Mouse (Mus musculus) G1E (cell line): ENCODE data around the gene Apoa2. TPM values are rescaled to one million over a fixed set of nuclear protein-coding genes. Genes with fewer than 3 reads are reported as not detected.
A peak's percentile ranks its signal among the peaks of the same experiment; 100 is the strongest.

Experiments
- ATAC-seq: 2 replicates; pipeline ENCODE4 v1.8.0; 2016; ENCODE audit warnings: mild to moderate bottlenecking; ENCODE audit not compliant: insufficient number of reproducible peaks, poor library complexity, low FRiP score, severe bottlenecking; ENCODE audit errors: extremely low read depth
- DNase-seq: peaks from one replicate; pipeline ENCODE4 v3.0.0; 2012; ENCODE audit warnings: low spot score
- H3K27me3 ChIP-seq: 2 replicates; pipeline ENCODE4 v1.6.1; 2012; ENCODE audit warnings: mild to moderate bottlenecking, low read length, inconsistent platforms; ENCODE audit not compliant: insufficient read depth
- H3K36me3 ChIP-seq: replicated peaks from 2 replicates; pipeline ENCODE3; 2012; ENCODE audit warnings: mild to moderate bottlenecking, inconsistent platforms
- H3K4me1 ChIP-seq: 2 replicates; pipeline ENCODE4 v1.6.1; 2012; ENCODE audit warnings: low read depth, low read length, inconsistent platforms, mixed read lengths; ENCODE audit not compliant: insufficient read depth
- H3K4me3 ChIP-seq: 2 replicates; pipeline ENCODE4 v1.5.1; 2012; ENCODE audit warnings: low read depth, mild to moderate bottlenecking, inconsistent platforms, low read length, moderate library complexity, mixed read lengths
- H3K9me3 ChIP-seq: replicated peaks from 2 replicates; pipeline ENCODE4 v1.6.1; 2012; ENCODE audit warnings: inconsistent platforms
- CTCF ChIP-seq: IDR thresholded peaks from 2 replicates; pipeline ENCODE4 v1.5.1; 2012; ENCODE audit warnings: low read depth, low read length, inconsistent platforms, mixed read lengths
- GATA1 ChIP-seq: IDR thresholded peaks from 2 replicates; pipeline ENCODE4 v1.6.1; 2012; ENCODE audit warnings: borderline replicate concordance, low read length, inconsistent platforms, mixed read lengths
- GATA2 ChIP-seq: IDR thresholded peaks from 2 replicates; pipeline ENCODE4 v1.6.1; 2012; ENCODE audit warnings: low read depth, low read length, inconsistent platforms, borderline replicate concordance
- POLR2AphosphoS5 ChIP-seq: IDR thresholded peaks from 2 replicates; pipeline ENCODE4 v1.6.1; 2012; ENCODE audit warnings: low read depth, low read length, inconsistent platforms; ENCODE audit not compliant: insufficient replicate concordance
- TAL1 ChIP-seq: conservative IDR thresholded peaks from 2 replicates; pipeline ENCODE4 v1.6.1; 2012; ENCODE audit warnings: low read depth, low read length, inconsistent platforms, mixed read lengths
- polyA plus RNA-seq: library from polyadenylated mRNA; stranded (reverse); fragments of >175 nt; gene quantifications from 2 replicates; pipeline ENCODE4 v1.2.3, GENCODE M21; 2012
- total RNA-seq, 2 experiments: library from RNA; stranded (forward) in 1 of 2; stranded (reverse) in 1 of 2; fragments of 200-1000 nt in 1 of 2; fragments of >200 nt in 1 of 2; fragmentation: Nextera tagmentation in 1 of 2; gene quantifications; 2 replicates each; pipeline ENCODE4 v1.2.3; 2014 to 2017

Gene Apoa2
- total and polyA plus RNA-seq, 3 experiments, result 0.17 TPM; not detected in 2

DNA sequence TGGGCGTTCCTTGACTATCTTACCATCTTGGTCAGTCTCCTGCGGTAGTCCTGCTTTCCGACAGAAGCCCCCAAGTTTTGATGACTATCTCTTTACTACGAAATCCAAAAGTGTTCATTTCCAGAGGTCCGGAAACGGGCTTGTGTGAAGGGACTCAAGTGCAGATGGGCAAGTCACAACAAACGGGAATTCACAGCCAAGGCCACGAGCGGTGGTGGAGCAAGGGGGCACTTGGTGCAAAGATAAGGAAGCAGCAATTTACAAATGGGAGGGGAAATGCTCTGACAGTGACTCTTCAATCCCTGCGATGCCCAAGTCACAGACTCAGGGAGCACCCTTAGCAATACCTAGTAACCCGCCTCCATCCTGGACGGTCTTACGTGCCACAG, 22.6 kb downstream of the Apoa2 start:
- Histone ChIP-seq H3K4me3 (peak overlapping the region; percentile 83), H3K36me3 (peaks cover 29% of the 10 kb centered on the region), H3K27me3 (peaks cover 27% of the 10 kb centered on the region), H3K4me1 (peaks cover 67% of the 10 kb centered on the region), H3K9me3 (no peaks in the 10 kb centered on the region)
- peak; percentile 54 for DNase-seq
- peak; percentile 19; the same call in 1 of the 2 replicates for ATAC-seq
- TF ChIP-seq POLR2AphosphoS5 (no peak), CTCF (no peak), GATA2 (no peak)

DNA sequence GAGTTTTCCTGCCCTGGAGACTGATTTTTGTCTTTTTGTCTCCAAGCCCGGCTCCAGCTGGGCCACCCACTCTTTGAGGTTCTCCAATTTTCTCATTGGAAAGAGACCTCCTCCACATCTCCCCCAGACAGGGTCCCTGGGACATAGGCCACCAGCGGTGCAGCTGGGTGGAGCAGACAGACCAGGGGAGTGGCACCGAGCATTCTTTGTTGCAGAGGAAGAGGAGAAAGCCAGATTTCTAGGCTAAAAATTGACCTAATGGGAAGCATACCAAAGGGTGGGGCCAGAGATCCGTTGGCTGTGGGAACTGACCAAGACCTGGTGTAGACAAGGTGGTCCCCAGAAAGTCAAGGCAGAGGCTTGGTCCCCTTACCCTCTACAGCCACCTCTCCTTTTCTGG, 23.1 kb downstream of the Apoa2 start:
- H3K27me3 ChIP-seq, result peaks cover 32% of the 10 kb centered on the region
- H3K36me3 ChIP-seq, result peaks cover 24% of the 10 kb centered on the region
- TF ChIP-seq GATA1, result no peak
- no peak for TF ChIP-seq GATA2
- TF ChIP-seq CTCF, result no peak
- no peak for TF ChIP-seq POLR2AphosphoS5
- TF ChIP-seq TAL1, result no peak
- H3K4me1 ChIP-seq, result peaks cover 67% of the 10 kb centered on the region
- peak overlapping the region; percentile 83; the same call in 1 of the 2 replicates for H3K4me3 ChIP-seq
- H3K9me3 ChIP-seq, result no peaks in the 10 kb centered on the region
- ATAC-seq (no peak), DNase-seq (no peak)

DNA sequence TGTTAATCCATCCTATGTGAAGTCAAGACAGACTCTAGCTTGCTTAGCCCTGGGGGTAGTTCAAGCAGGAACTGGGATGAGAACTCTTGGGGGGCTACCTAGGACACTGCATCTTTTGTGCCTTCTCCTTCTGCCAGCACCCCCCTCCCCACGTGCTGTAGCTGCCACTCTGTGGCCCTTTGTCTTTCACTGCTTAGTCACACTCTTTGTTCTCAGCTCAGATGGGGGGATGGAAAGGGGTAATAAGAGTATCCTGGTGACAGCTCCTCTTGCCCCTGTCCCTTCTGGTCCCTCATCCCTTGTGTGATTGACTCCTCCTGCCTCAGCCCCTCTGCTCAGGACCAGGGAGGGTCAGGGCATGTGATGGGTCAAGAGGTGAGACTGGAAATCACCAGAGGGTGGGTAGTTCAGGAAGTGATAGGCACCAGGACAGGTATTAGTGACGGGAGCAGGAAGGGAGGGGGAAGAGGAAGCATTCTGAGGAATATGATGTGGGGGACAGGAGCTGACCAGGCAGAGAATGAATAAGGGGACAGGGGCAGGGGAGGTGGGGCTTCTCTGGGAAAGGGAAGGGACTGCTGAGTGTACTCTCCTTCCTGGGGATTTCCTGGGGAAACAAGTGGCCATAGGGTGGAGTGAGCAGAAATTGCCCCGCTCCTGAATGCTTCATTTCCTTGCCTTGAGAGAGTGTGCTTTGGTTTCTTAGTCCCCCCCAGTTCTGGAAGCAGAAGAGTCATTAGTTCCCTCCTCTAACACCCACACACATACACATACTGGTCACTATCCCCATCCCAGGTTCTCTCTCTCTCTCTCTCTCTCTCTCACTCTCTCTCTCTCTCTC, 23.8 kb downstream of the Apoa2 start:
- ATAC-seq, result no peak
- no peak for DNase-seq
- Histone ChIP-seq H3K4me3 (no peak overlapping the region), H3K9me3 (no peaks in the 10 kb centered on the region), H3K4me1 (peaks cover 64% of the 10 kb centered on the region), H3K36me3 (peaks cover 18% of the 10 kb centered on the region), H3K27me3 (peaks cover 35% of the 10 kb centered on the region)
- TF ChIP-seq CTCF (no peak), GATA2 (no peak), TAL1 (no peak), GATA1 (no peak), POLR2AphosphoS5 (no peak)

DNA sequence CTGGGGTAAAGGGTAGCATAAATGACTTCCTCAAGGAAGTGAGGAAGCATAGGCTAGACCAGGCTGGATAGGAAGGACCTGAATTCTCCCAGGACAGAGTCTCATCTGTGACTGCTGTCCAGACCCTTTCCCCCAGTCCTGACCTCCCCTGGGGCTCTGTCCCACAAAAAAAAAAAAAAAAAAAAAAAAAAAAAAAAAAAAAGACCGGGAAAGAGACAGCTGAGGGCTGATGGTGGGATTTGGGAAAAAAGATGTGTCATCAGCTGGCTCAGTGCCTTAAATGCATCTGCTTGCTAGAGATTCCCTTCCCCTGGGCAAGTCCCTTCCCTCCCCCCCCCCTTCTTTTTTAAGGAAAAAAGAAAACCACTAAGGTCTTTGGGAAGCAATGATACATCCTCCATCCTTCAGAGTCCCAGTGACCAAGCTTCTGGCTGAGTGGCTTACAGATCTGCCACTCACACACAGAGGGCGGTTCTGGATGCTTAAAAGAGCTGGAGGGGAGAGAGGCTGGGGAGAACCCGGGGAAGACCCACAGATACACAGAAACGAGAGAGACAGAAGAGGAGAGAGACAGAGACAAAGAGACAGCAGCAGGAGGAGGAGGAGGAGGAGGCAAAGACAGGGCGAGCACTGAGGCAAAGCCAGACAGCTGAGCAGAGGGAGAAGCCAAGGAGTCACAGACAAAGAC, 25.2 kb downstream of the Apoa2 start, which contains the start of gene Adamts4:
Gene Adamts4 (plus strand): TSS at position 509 of the 688 bp plus-strand sequence.
- Histone ChIP-seq H3K36me3 (peaks cover 7% of the 10 kb centered on the region), H3K27me3 (peaks cover 43% of the 10 kb centered on the region), H3K4me1 (peaks cover 59% of the 10 kb centered on the region), H3K9me3 (no peaks in the 10 kb centered on the region), H3K4me3 (peak within 1 kb of the TSS; percentile 9; the same call in 1 of the 2 replicates)
- TF ChIP-seq POLR2AphosphoS5 (no peak), CTCF (no peak), GATA2 (no peak), GATA1 (no peak), TAL1 (no peak)
- DNase-seq (no peak), ATAC-seq (no peak)

DNA sequence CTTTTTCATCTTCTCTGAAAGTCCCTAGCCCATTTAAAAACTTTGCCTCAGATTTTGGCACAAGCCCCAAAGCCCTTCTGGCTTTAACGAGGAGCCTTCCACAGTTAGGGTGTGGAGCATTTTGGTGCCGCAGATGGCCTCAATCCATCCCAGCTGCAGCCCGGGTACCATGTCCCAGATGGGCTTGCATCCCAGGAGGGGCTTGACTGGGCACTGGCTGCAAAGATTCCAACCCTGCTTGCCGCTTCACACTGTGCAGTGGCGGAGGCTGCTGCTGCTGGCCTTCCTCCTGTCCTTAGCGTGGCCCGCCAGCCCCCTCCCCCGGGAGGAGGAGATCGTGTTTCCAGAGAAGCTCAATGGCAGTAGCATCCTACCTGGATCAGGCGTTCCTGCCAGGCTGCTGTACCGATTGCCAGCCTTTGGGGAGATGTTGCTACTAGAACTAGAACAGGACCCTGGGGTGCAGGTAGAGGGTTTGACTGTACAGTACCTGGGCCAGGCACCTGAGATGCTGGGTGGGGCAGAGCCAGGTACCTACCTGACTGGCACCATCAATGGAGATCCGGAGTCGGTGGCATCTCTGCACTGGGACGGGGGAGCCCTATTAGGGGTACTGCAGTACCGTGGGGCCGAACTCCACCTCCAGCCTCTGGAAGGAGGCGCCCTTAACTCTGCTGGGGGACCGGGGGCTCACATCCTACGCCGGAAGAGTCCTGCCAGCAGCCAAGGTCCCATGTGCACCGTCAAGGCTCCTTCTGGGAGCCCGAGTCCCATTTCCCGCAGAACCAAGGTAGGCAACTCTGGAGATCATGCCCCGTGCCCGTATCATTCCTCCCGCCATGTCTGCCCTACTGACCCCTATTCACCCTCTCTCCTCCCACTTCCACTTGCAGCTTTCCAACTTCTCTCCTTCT, 26.1 kb downstream of the Apoa2 start, which contains the start of gene Ndufs2:
Gene Ndufs2 (minus strand): TSS at position 709 of the 914 bp plus-strand sequence.
- Histone ChIP-seq H3K36me3 (no peaks in the 10 kb centered on the region), H3K27me3 (peaks cover 43% of the 10 kb centered on the region), H3K9me3 (no peaks in the 10 kb centered on the region), H3K4me1 (peaks cover 52% of the 10 kb centered on the region), H3K4me3 (peak within 1 kb of the TSS; percentile 9)
- DNase-seq (no peak), ATAC-seq (no peak)
- no peak for TF ChIP-seq POLR2AphosphoS5
- no peak for TF ChIP-seq TAL1
- TF ChIP-seq CTCF, result no peak
- TF ChIP-seq GATA2, result no peak
- no peak for TF ChIP-seq GATA1

DNA sequence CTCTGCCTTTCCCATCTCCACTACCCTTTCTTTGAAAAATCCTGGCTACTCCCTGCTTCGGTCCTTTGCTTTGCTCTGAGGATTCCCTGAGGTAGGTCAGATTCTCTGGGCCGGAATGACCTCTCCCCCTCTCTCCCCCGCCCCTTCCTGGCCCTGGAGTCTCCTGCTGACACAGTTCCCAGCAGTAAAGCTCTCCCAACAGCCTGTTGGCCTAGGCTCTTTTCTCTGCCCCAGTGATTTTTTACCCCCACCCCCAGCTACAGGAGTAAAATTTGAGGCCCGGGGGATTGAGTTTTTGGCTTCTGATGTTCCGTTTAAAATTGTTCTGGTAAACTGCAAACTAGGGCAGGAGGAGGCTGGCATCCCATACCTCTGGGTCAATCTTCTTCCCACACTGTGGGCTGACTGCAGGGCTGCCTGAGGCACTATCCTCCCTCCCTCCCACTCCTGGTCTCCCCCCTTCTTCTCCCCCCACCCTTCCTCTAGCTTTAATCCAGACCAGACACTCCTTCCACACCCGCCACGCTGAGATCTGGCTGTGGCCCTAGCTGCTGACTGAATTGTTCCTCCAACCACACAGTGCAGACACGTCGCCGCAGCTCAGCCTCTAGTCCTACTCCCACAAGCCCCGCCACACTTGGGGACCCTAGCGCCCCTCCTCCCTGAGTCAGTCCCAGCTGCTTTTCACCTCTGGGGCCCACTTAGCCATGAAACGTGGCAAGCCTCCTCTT, 26.9 kb downstream of the Apoa2 start:
- TF ChIP-seq GATA2 (no peak), TAL1 (no peak), CTCF (no peak), POLR2AphosphoS5 (no peak), GATA1 (no peak)
- H3K27me3 ChIP-seq, result peaks cover 49% of the 10 kb centered on the region
- H3K4me1 ChIP-seq, result peaks cover 51% of the 10 kb centered on the region

More for the DNA sequence above, 26.9 kb downstream of the Apoa2 start:
- ATAC-seq, result no peak
- H3K36me3 ChIP-seq, result no peaks in the 10 kb centered on the region
- no peak for DNase-seq
- H3K4me3 ChIP-seq, result no peak overlapping the region; the same call in 1 of the 2 replicates
- H3K9me3 ChIP-seq, result no peaks in the 10 kb centered on the region
